Comparison of ENCODE assay signal across 23 mouse cellular contexts in the genomic region with DNA sequence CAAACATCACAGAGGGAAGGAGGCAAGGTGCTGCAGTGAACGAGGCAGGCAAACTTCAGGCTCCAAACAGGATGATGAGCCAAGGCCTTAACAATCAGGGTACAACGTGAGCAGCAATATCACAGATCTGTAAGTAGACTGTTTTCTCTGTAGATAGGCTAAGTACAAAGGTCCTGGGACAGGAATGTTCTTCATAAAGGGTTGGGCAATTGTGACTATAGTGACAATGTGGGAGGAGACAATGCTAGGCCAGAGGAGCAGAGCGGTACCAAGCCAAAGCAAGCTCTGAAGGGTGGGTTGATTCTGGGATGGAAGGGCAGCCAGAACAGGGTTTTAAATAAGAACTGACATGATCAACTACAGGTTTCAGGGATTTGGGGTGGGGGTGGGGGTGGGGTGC. TPM values are rescaled to one million over a fixed set of nuclear protein-coding genes. Genes with fewer than 3 reads are reported as not detected.
A peak's percentile ranks its signal among the peaks of the same experiment; 100 is the strongest.
DNase-seq lines count a peak whose midpoint lies in the region; ATAC-seq and TF ChIP-seq lines count a peak whose summit lies in the region.
"Had no signal": no experiment of that assay in that cellular context is flagged by ENCODE, and none has a peak within 500 bp of the region (broad histone marks: within the 10 kb centered on the region; RNA-seq: fewer than 3 reads in every experiment).

No protein-coding gene starts in this region.

- H3K4me1 ChIP-seq in hindbrain, embryonic 16.5 days (ENCODE audit: control insufficient read depth, insufficient read depth, low read depth, low read length): no peaks in the 10 kb centered on the region; the same call in 1 of the 2 replicates
- no peaks in the 10 kb centered on the region for H3K4me1 ChIP-seq in hindbrain, postnatal 0 days (ENCODE audit: insufficient read depth, low read length)
- peaks cover 6% of the 10 kb centered on the region; the same call in 1 of the 2 replicates for H3K4me1 ChIP-seq in midbrain, embryonic 12.5 days
- H3K4me1 ChIP-seq in midbrain, embryonic 10.5 days: peaks cover 19% of the 10 kb centered on the region
- H3K4me1 ChIP-seq in intestine, embryonic 15.5 days (replicated peaks): peaks cover 7% of the 10 kb centered on the region; the same call in 1 of the 2 replicates
- 0 out of 2 replicates have a peak, but pooled peaks cover 4% of the 10 kb centered on the region for H3K4me1 ChIP-seq in neural tube, embryonic 15.5 days
- H3K4me1 ChIP-seq: hindbrain, embryonic 15.5 days had no signal

- no peak overlapping the region for H3K4me3 ChIP-seq in hindbrain, embryonic 16.5 days (ENCODE audit: low read length)
- no peak overlapping the region for H3K4me3 ChIP-seq in hindbrain, postnatal 0 days (ENCODE audit: low read length)
- no peak overlapping the region for H3K4me3 ChIP-seq in midbrain, embryonic 12.5 days
- no peak overlapping the region for H3K4me3 ChIP-seq in midbrain, embryonic 10.5 days
- no peak overlapping the region for H3K4me3 ChIP-seq in intestine, embryonic 15.5 days (replicated peaks)
- no peak overlapping the region for H3K4me3 ChIP-seq in neural tube, embryonic 15.5 days (replicated peaks)
- H3K4me3 ChIP-seq: heart, embryonic 13.5 days; limb, embryonic 15.5 days; lung, embryonic 15.5 days had no signal

- no peaks in the 10 kb centered on the region for H3K27me3 ChIP-seq in hindbrain, embryonic 16.5 days (replicated peaks; ENCODE audit: control insufficient read depth, insufficient read depth, low read length)
- H3K27me3 ChIP-seq in hindbrain, postnatal 0 days (ENCODE audit: insufficient read depth, low read length): no peaks in the 10 kb centered on the region
- H3K27me3 ChIP-seq in midbrain, embryonic 12.5 days: no peaks in the 10 kb centered on the region
- H3K27me3 ChIP-seq in midbrain, embryonic 10.5 days (ENCODE audit: low read depth, poor library complexity, severe bottlenecking): no peaks in the 10 kb centered on the region
- no peaks in the 10 kb centered on the region for H3K27me3 ChIP-seq in intestine, embryonic 15.5 days (replicated peaks)
- H3K27me3 ChIP-seq in neural tube, embryonic 15.5 days (replicated peaks): no peaks in the 10 kb centered on the region
- H3K27me3 ChIP-seq: CH12.LX; heart, embryonic 13.5 days; hindbrain, embryonic 15.5 days; limb, embryonic 15.5 days; lung, embryonic 15.5 days had no signal

- no peak overlapping the region for H3K27ac ChIP-seq in hindbrain, embryonic 16.5 days (ENCODE audit: low read depth, low read length)
- no peak overlapping the region for H3K27ac ChIP-seq in hindbrain, postnatal 0 days
- H3K27ac ChIP-seq in midbrain, embryonic 12.5 days (replicated peaks): no peak overlapping the region
- H3K27ac ChIP-seq in midbrain, embryonic 10.5 days (replicated peaks): no peak overlapping the region
- H3K27ac ChIP-seq in intestine, embryonic 15.5 days: no peak overlapping the region
- H3K27ac ChIP-seq in neural tube, embryonic 15.5 days (replicated peaks): no peak overlapping the region
- H3K27ac ChIP-seq: heart, embryonic 13.5 days; limb, embryonic 15.5 days; lung, embryonic 15.5 days; macrophage had no signal

- 85% methylated on average over 3 of the region's 3 CpGs for WGBS in hindbrain, embryonic 16.5 days
- 76% methylated on average over 3 of the region's 3 CpGs for WGBS in hindbrain, postnatal 0 days
- 89% methylated on average over 3 of the region's 3 CpGs for WGBS in midbrain, embryonic 12.5 days
- 79% methylated on average over 3 of the region's 3 CpGs for WGBS in midbrain, embryonic 10.5 days
- 69% methylated on average over 3 of the region's 3 CpGs for WGBS in intestine, embryonic 15.5 days
- WGBS in neural tube, embryonic 15.5 days: 81% methylated on average over 3 of the region's 3 CpGs

- H3K4me2 ChIP-seq in hindbrain, embryonic 16.5 days (ENCODE audit: low read length): peak overlapping the region; percentile 42
- H3K4me2 ChIP-seq in hindbrain, postnatal 0 days (ENCODE audit: low read depth, low read length): no peak overlapping the region
- 0 out of 2 replicates have a peak overlapping the region, but pooled peaks have one; percentile 24 for H3K4me2 ChIP-seq in midbrain, embryonic 12.5 days (replicated peaks)
- H3K4me2 ChIP-seq in intestine, embryonic 15.5 days (replicated peaks): no peak overlapping the region
- peak overlapping the region; percentile 31 for H3K4me2 ChIP-seq in neural tube, embryonic 15.5 days
- H3K4me2 ChIP-seq: limb, embryonic 15.5 days; lung, embryonic 15.5 days had no signal

- DNase-seq in hindbrain, postnatal 0 days (ENCODE audit: low spot score): no peak
- no peak for DNase-seq in midbrain, embryonic 10.5 days (ENCODE audit: low spot score)
- DNase-seq in frontal cortex, postnatal 10 days (ENCODE audit: low spot score in 2 of 2): no peak
- DNase-seq: adrenal gland, adult 8-10 months; B cell, adult 2 months; heart, adult 11 months; heart, postnatal 14 days; kidney, adult 18-20 months; kidney, postnatal 4 days had no signal

- H3K36me3 ChIP-seq in hindbrain, embryonic 16.5 days (ENCODE audit: control insufficient read depth, insufficient read depth, low read length): no peaks in the 10 kb centered on the region
- H3K36me3 ChIP-seq in hindbrain, postnatal 0 days (ENCODE audit: insufficient read depth, low read length): no peaks in the 10 kb centered on the region
- H3K36me3 ChIP-seq in midbrain, embryonic 12.5 days: no peaks in the 10 kb centered on the region
- H3K36me3 ChIP-seq in midbrain, embryonic 10.5 days: no peaks in the 10 kb centered on the region
- H3K36me3 ChIP-seq in intestine, embryonic 15.5 days: no peaks in the 10 kb centered on the region
- H3K36me3 ChIP-seq in neural tube, embryonic 15.5 days: no peaks in the 10 kb centered on the region
- H3K36me3 ChIP-seq: forebrain, embryonic 10.5 days; heart, embryonic 13.5 days; hindbrain, embryonic 15.5 days; limb, embryonic 15.5 days; lung, embryonic 15.5 days had no signal

- H3K9me3 ChIP-seq in hindbrain, embryonic 16.5 days (ENCODE audit: control insufficient read depth, low read length): no peaks in the 10 kb centered on the region
- no peaks in the 10 kb centered on the region for H3K9me3 ChIP-seq in hindbrain, postnatal 0 days (ENCODE audit: low read length)
- H3K9me3 ChIP-seq in midbrain, embryonic 12.5 days: no peaks in the 10 kb centered on the region
- no peaks in the 10 kb centered on the region for H3K9me3 ChIP-seq in midbrain, embryonic 10.5 days (replicated peaks)
- H3K9me3 ChIP-seq in intestine, embryonic 15.5 days: no peaks in the 10 kb centered on the region
- no peaks in the 10 kb centered on the region for H3K9me3 ChIP-seq in neural tube, embryonic 15.5 days (replicated peaks)
- H3K9me3 ChIP-seq: forebrain, embryonic 10.5 days; heart, embryonic 13.5 days; hindbrain, embryonic 15.5 days; limb, embryonic 15.5 days; lung, embryonic 15.5 days had no signal

- no peak overlapping the region for H3K9ac ChIP-seq in hindbrain, embryonic 16.5 days (ENCODE audit: low read depth, low read length)
- no peak overlapping the region for H3K9ac ChIP-seq in hindbrain, postnatal 0 days (replicated peaks; ENCODE audit: low read length)
- 0 out of 2 replicates have a peak overlapping the region, but pooled peaks have one; percentile 2 for H3K9ac ChIP-seq in midbrain, embryonic 12.5 days (replicated peaks)
- no peak overlapping the region for H3K9ac ChIP-seq in intestine, embryonic 15.5 days
- H3K9ac ChIP-seq in neural tube, embryonic 15.5 days (replicated peaks): no peak overlapping the region
- H3K9ac ChIP-seq: heart, embryonic 13.5 days; hindbrain, embryonic 15.5 days; limb, embryonic 15.5 days; lung, embryonic 15.5 days had no signal

- TF ChIP-seq CTCF in hindbrain, postnatal 0 days (IDR thresholded peaks at IDR 0.05; ENCODE audit: low read depth): no peak

- no peak for ATAC-seq in hindbrain, embryonic 16.5 days
- no peak for ATAC-seq in hindbrain, postnatal 0 days
- no peak for ATAC-seq in midbrain, embryonic 12.5 days (ENCODE audit: low FRiP score, low read depth)
- peak; percentile 86 for ATAC-seq in intestine, embryonic 15.5 days
- no peak for ATAC-seq in neural tube, embryonic 15.5 days (ENCODE audit: low FRiP score)
- ATAC-seq: activated CD4-positive, CD25-positive, alpha-beta regulatory T cell, adult 4 months had no signal

RNA-seq across cellular contexts. Expression of a gene that starts 3.1 kb away (rescaled TPM):
- 0.11 TPM in 1 of 2 replicates, not detected in the other for polyA plus RNA-seq in hindbrain, embryonic 16.5 days (2015; fragmentation: Nextera tagmentation; extraction: Ambion mirVana)
- total RNA-seq in hindbrain, postnatal 0 days (2014; rRNA removed): 0.36 TPM in 1 of 2 replicates, not detected in the other
- polyA plus RNA-seq in hindbrain, postnatal 0 days (2015; fragmentation: Nextera tagmentation; extraction: Ambion mirVana): 0.11 and 0.19 TPM in 2 replicates
- polyA plus RNA-seq in midbrain, embryonic 12.5 days (2016; fragmentation: Nextera tagmentation; extraction: Ambion mirVana): not detected in 2 replicates
- 0.09 TPM in 1 of 2 replicates, not detected in the other for polyA plus RNA-seq in midbrain, embryonic 10.5 days (2016; fragmentation: Nextera tagmentation; extraction: Ambion mirVana)
- polyA plus RNA-seq in intestine, embryonic 15.5 days (2015; fragmentation: Nextera tagmentation; extraction: Ambion mirVana): not detected in 2 replicates
- polyA plus RNA-seq in neural tube, embryonic 15.5 days (2015; fragmentation: Nextera tagmentation; extraction: Ambion mirVana): 0.15 and 0.19 TPM in 2 replicates
- total RNA-seq: adrenal gland, adult 8-10 months; CH12.LX; gastrocnemius, adult 8-10 months had no signal
- polyA plus RNA-seq: activated CD4-positive, CD25-positive, alpha-beta regulatory T cell, adult 4 months; forebrain, embryonic 10.5 days; kidney, embryonic 16.5 days; limb, embryonic 15.5 days; macrophage had no signal

RNA-seq across cellular contexts. Expression of a gene that starts 15.8 kb away (rescaled TPM):
- 10.8 and 11.1 TPM in 2 replicates for polyA plus RNA-seq in hindbrain, embryonic 16.5 days (2015; fragmentation: Nextera tagmentation; extraction: Ambion mirVana)
- 11.0 and 15.0 TPM in 2 replicates for total RNA-seq in hindbrain, postnatal 0 days (2014; rRNA removed)
- 8.4 and 11.0 TPM in 2 replicates for polyA plus RNA-seq in hindbrain, postnatal 0 days (2015; fragmentation: Nextera tagmentation; extraction: Ambion mirVana)
- 60.6 and 61.9 TPM in 2 replicates for polyA plus RNA-seq in midbrain, embryonic 12.5 days (2016; fragmentation: Nextera tagmentation; extraction: Ambion mirVana)
- polyA plus RNA-seq in midbrain, embryonic 10.5 days (2016; fragmentation: Nextera tagmentation; extraction: Ambion mirVana): 93.3 and 105 TPM in 2 replicates
- polyA plus RNA-seq in intestine, embryonic 15.5 days (2015; fragmentation: Nextera tagmentation; extraction: Ambion mirVana): 28.8 and 30.3 TPM in 2 replicates
- polyA plus RNA-seq in neural tube, embryonic 15.5 days (2015; fragmentation: Nextera tagmentation; extraction: Ambion mirVana): 5.5 and 12.4 TPM in 2 replicates
- total RNA-seq: gastrocnemius, adult 8-10 months had no signal

RNA-seq across cellular contexts. Expression of a gene that starts 47.5 kb away (rescaled TPM):
- polyA plus RNA-seq in hindbrain, embryonic 16.5 days (2015; fragmentation: Nextera tagmentation; extraction: Ambion mirVana): 34.5 and 34.7 TPM in 2 replicates
- total RNA-seq in hindbrain, postnatal 0 days (2014; rRNA removed): 94.8 and 95.3 TPM in 2 replicates
- polyA plus RNA-seq in hindbrain, postnatal 0 days (2015; fragmentation: Nextera tagmentation; extraction: Ambion mirVana): 28.1 and 30.6 TPM in 2 replicates
- polyA plus RNA-seq in midbrain, embryonic 12.5 days (2016; fragmentation: Nextera tagmentation; extraction: Ambion mirVana): 73.3 and 78.2 TPM in 2 replicates
- 53.7 and 67.5 TPM in 2 replicates for polyA plus RNA-seq in midbrain, embryonic 10.5 days (2016; fragmentation: Nextera tagmentation; extraction: Ambion mirVana)
- polyA plus RNA-seq in intestine, embryonic 15.5 days (2015; fragmentation: Nextera tagmentation; extraction: Ambion mirVana): 3.2 and 6.1 TPM in 2 replicates
- polyA plus RNA-seq in neural tube, embryonic 15.5 days (2015; fragmentation: Nextera tagmentation; extraction: Ambion mirVana): 34.4 and 35.0 TPM in 2 replicates
- total RNA-seq: CH12.LX had no signal
- polyA plus RNA-seq: macrophage had no signal

Comparison
In these comparisons a context has a peak if more than half of its experiments do, and no peak if none do; other contexts are left out.
1. H3K4me2 ChIP-seq: peak in hindbrain, embryonic 16.5 days (single experiment), midbrain, embryonic 12.5 days (single experiment) and neural tube, embryonic 15.5 days (single experiment); none in hindbrain, postnatal 0 days (single experiment) and intestine, embryonic 15.5 days (single experiment).